Mouse (Mus musculus) A20 (cell line): ENCODE data around the gene Dmgdh.

Experiments
- DNase-seq: peaks from one replicate; pipeline ENCODE4 v3.0.0-alpha.2; 2011; ENCODE audit warnings: low read depth, low spot score

Dmgdh gene

GRCm38 (mm10) chr13:93772279-93772636 lies 98.0 kb downstream of the Dmgdh start:
- no peak for DNase-seq

- no peak for DNase-seq
Observed at GRCm38 (mm10) chr13:93772861-93773260, 98.6 kb downstream of the Dmgdh start.

- DNase-seq = no peak
Observed at GRCm38 (mm10) chr13:93773704-93774315, 99.6 kb downstream of the Dmgdh start.

- DNase-seq = peak; percentile 5
Observed at GRCm38 (mm10) chr13:93782823-93783222, 108.6 kb downstream of the Dmgdh start.

GRCm38 (mm10) chr13:93785329-93785728 lies 111.1 kb downstream of the Dmgdh start:
- DNase-seq = no peak

GRCm38 (mm10) chr13:93786051-93786450 lies 111.8 kb downstream of the Dmgdh start:
- no peak for DNase-seq

GRCm38 (mm10) chr13:93787647-93788046 lies 113.4 kb downstream of the Dmgdh start:
- DNase-seq = no peak

- no peak for DNase-seq
Observed at GRCm38 (mm10) chr13:93792945-93793642, 118.9 kb downstream of the Dmgdh start.

- no peak for DNase-seq
Observed at GRCm38 (mm10) chr13:93793643-93794182, 119.5 kb downstream of the Dmgdh start.

- no peak for DNase-seq
Observed at GRCm38 (mm10) chr13:93797011-93797600, 122.9 kb downstream of the Dmgdh start.
